Mouse (Mus musculus): ENCODE measurements around the gene Zic1.

- TF ChIP-seq CTCF (IDR thresholded peaks at IDR 0.05; ENCODE audit: low read depth) (no peak), EP300 (IDR thresholded peaks at IDR 0.05; ENCODE audit: low read depth) (no peak)
Observed at GRCm38 (mm10) chr9:91368946-91369292, 3.3 kb upstream of the Zic1 start.
